Mouse (Mus musculus) midbrain, embryonic 16.5 days (tissue): ENCODE measurements around the gene Tekt4. TPM values are rescaled to one million over a fixed set of nuclear protein-coding genes. Genes with fewer than 3 reads are reported as not detected.

Source experiments
- ATAC-seq: fragments of 200-750 bp; cut with Nextera tagmentation; 2 replicates; pipeline ENCODE4 v1.8.0; 2017; ENCODE audit warnings: moderate TSS enrichment
- H3K27ac ChIP-seq: fragments of 300-500 bp; sonication (generic); 2 replicates; pipeline ENCODE4 v1.5.1; 2014; ENCODE audit warnings: mild to moderate bottlenecking, low read length, mixed read lengths
- H3K27me3 ChIP-seq: fragments of 300-500 bp; sonication (generic); 2 replicates; pipeline ENCODE4 v1.6.1; 2014; ENCODE audit warnings: low read depth, low read length, mixed read lengths; ENCODE audit not compliant: control insufficient read depth, insufficient read depth
- H3K36me3 ChIP-seq: fragments of 300-500 bp; sonication (generic); 2 replicates; pipeline ENCODE4 v1.6.1; 2014; ENCODE audit warnings: mild to moderate bottlenecking, low read length, moderate library complexity, mixed read lengths; ENCODE audit not compliant: control insufficient read depth, insufficient read depth
- H3K4me1 ChIP-seq: fragments of 300-500 bp; sonication (generic); 2 replicates; pipeline ENCODE4 v1.6.1; 2014; ENCODE audit warnings: mild to moderate bottlenecking, low read length, mixed read lengths; ENCODE audit not compliant: control insufficient read depth, insufficient read depth
- H3K4me2 ChIP-seq: fragments of 300-500 bp; sonication (generic); 2 replicates; pipeline ENCODE4 v1.6.1; 2014; ENCODE audit warnings: mild to moderate bottlenecking, low read length, mixed read lengths
- H3K4me3 ChIP-seq: fragments of 300-500 bp; sonication (generic); 2 replicates; pipeline ENCODE4 v1.5.1; 2014; ENCODE audit warnings: low read depth, mild to moderate bottlenecking, low read length, moderate library complexity, mixed read lengths
- H3K9ac ChIP-seq: fragments of 300-500 bp; sonication (generic); 2 replicates; pipeline ENCODE4 v1.6.1; 2014; ENCODE audit warnings: low read depth, low read length, mixed read lengths
- H3K9me3 ChIP-seq: fragments of 300-500 bp; sonication (generic); replicated peaks from 2 replicates; pipeline ENCODE4 v1.6.1; 2014; ENCODE audit warnings: mild to moderate bottlenecking, low read length, mixed read lengths; ENCODE audit not compliant: control insufficient read depth, poor library complexity, severe bottlenecking
- WGBS: fragments of 180-500 bp; shearing (Covaris S2); extraction: QIAGEN DNeasy Blood & Tissue Kit; methylation state at CpG from one replicate; pipeline ENCODE4 v1.1.7; 2014; 5-methylcytosine and 5-hydroxymethylcytosine counted together
- polyA plus RNA-seq: library from polyadenylated mRNA; unstranded; fragments of >200 nt; fragmentation: Nextera tagmentation; extraction: Ambion mirVana; gene quantifications from 2 replicates; pipeline ENCODE4 v1.2.1, GENCODE M21; 2015

Gene Tekt4
- polyA plus RNA-seq, 1 experiment from 2014 or later, result 1.5 TPM

DNA sequence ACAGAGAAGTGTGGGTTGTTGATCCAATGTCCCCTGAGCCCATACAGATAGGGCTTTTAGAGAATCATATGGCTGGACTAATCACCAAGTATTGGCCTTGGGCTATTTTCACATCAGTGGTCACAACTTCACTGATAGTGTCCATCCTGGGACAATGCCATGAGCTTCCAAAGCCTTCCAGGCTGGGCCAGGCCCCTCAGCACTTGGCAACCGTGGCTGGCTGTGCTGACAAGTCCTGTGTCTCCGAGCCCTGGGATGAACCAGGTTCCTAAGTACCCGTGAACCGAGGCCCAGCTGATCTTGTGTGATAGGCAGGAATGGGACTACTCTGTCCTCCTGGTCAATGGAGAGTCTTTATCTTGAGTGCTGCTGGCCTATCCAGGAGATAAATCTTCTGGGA is 9.7 kb downstream of the Tekt4 start:
- Histone ChIP-seq H3K36me3 (no peaks in the 10 kb centered on the region), H3K4me3 (no peak overlapping the region), H3K9me3 (no peaks in the 10 kb centered on the region), H3K9ac (no peak overlapping the region), H3K27me3 (no peaks in the 10 kb centered on the region), H3K4me1 (peaks cover 3% of the 10 kb centered on the region; the same call in 1 of the 2 replicates), H3K4me2 (no peak overlapping the region), H3K27ac (no peak overlapping the region)
- no peak for ATAC-seq
- WGBS, result 80% methylated on average over 4 of the region's 4 CpGs

DNA sequence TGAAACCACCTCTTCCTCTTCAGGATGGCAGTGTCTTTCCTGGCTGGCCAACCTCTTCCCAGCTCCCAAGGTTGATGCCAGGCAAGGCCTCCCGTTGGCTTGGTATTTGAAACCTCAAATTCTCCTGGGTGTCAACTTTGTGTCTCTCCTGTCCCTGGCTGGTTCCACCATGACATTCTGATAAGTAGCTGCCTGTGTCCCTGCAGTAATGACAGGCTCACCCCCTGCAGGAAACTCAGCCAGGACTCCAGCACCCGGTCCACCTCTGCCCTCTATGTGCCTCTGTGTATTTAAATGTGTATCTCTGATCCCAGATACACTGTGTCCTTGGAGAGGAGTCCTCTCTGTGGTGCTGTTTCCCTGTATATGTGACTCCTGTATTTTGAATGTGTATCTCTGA is 11.8 kb downstream of the Tekt4 start:
- H3K4me1 ChIP-seq, result peaks cover 3% of the 10 kb centered on the region; the same call in 1 of the 2 replicates
- no peak overlapping the region for H3K4me2 ChIP-seq
- WGBS, result 91% methylated on average over 2 of the region's 2 CpGs
- no peak overlapping the region for H3K27ac ChIP-seq
- H3K27me3 ChIP-seq, result no peaks in the 10 kb centered on the region
- ATAC-seq, result no peak
- H3K9ac ChIP-seq, result no peak overlapping the region
- H3K9me3 ChIP-seq, result no peaks in the 10 kb centered on the region
- H3K4me3 ChIP-seq, result no peak overlapping the region
- no peaks in the 10 kb centered on the region for H3K36me3 ChIP-seq

DNA sequence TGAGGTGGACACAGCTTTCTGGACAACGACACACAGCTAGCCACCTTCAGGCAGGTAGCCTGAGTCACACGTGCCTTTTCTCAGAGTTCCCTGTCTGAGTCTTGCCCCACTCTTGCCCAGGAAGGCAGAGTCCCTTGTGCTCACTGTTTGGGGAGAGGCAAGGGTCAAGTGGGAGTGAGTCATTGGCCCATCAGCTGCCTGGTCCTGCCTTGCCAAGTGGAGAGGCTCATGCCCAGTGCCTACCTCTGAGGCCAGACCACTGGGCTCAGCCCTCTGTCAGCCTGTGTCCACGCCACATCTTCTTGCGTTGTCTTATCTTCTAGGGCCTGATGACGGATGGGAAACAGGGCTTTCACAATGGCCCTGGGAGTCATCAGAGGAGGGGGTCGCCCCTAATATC is 13.4 kb downstream of the Tekt4 start:
- Histone ChIP-seq H3K36me3 (no peaks in the 10 kb centered on the region), H3K27ac (no peak overlapping the region), H3K4me1 (peaks cover under 1% of the 10 kb centered on the region; the same call in 1 of the 2 replicates), H3K9me3 (no peaks in the 10 kb centered on the region), H3K9ac (no peak overlapping the region), H3K4me3 (no peak overlapping the region), H3K4me2 (no peak overlapping the region), H3K27me3 (no peaks in the 10 kb centered on the region; the same call in 1 of the 2 replicates)
- ATAC-seq, result no peak
- WGBS, result 83% methylated on average over 6 of the region's 6 CpGs

DNA sequence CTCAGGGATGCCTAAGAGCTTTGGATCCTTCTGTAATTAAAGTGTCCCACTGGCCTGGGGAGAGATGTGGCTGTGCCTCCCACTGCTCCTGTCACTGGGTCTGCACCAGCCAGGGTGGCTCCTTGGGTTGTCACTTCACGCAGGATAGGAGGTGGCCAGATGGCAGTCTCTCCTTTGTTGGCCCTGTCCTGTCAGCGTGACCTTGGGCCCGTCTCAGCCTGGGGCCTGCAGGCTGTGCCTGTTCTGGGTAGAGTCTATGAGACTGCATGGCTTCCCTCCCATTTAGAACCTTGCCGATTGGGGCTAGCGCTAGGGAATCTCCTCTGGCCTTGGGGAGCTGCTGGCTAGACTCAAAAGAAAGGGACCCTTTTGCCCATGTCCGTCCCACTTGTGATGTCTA is 13.9 kb downstream of the Tekt4 start:
- H3K4me1 ChIP-seq, result no peaks in the 10 kb centered on the region; the same call in 1 of the 2 replicates
- no peaks in the 10 kb centered on the region; the same call in 1 of the 2 replicates for H3K27me3 ChIP-seq
- no peaks in the 10 kb centered on the region for H3K36me3 ChIP-seq
- WGBS, result 77% methylated on average over 6 of the region's 6 CpGs
- no peak for ATAC-seq
- no peak overlapping the region for H3K4me3 ChIP-seq
- H3K27ac ChIP-seq, result no peak overlapping the region
- no peak overlapping the region for H3K9ac ChIP-seq
- H3K4me2 ChIP-seq, result no peak overlapping the region
- no peaks in the 10 kb centered on the region for H3K9me3 ChIP-seq

DNA sequence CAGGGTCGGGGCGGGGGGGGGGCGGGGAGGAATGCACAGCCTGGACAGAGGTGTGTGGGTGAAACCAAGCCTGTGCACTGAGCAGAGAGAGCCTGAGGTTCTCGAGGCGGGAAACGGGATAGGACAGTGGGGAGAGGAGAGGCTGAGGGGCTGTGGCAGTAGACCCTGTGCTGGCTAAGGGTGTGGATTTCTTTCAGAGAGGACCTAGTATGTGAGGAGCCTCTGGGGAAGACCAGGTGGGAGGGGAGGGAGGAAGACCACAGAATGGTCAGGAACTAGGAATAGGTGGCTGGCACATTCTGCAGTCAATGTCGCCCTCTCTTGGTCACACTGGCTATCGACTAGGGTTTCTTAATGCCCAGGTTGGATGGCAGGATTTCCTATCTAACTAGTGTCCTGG is 15.4 kb downstream of the Tekt4 start:
- no peak overlapping the region for H3K27ac ChIP-seq
- no peak overlapping the region for H3K4me3 ChIP-seq
- H3K9ac ChIP-seq, result peak overlapping the region; percentile 42; the same call in 1 of the 2 replicates
- no peaks in the 10 kb centered on the region for H3K36me3 ChIP-seq
- peaks cover 8% of the 10 kb centered on the region; the same call in 1 of the 2 replicates for H3K4me1 ChIP-seq
- no peak overlapping the region for H3K4me2 ChIP-seq
- peak; percentile 52 for ATAC-seq
- WGBS, result 37% methylated on average over 8 of the region's 8 CpGs
- peaks cover 1% of the 10 kb centered on the region for H3K27me3 ChIP-seq
- H3K9me3 ChIP-seq, result no peaks in the 10 kb centered on the region

DNA sequence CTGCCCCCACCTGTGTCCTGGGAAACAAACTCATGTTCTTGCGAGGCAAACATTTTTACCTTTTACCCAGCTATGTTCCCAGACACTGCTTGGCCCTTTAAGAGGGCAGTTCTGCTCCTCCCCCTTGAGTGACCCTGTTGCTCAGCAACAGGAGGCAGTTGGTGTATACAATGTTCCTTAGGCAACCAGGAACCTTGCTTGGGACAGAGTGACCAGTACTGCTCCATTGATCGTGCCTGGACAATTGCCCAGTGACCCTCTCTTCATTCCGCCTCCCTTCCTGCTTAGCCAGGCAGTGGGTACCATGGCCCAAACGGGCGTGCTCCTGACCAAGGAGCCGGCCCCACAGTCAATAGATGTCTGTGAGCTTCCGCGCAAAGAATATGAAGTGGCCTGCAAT is 17.0 kb downstream of the Tekt4 start:
- Histone ChIP-seq H3K4me3 (no peak overlapping the region), H3K4me2 (peak overlapping the region; percentile 1; the same call in 1 of the 2 replicates), H3K27me3 (peaks cover 10% of the 10 kb centered on the region), H3K9me3 (no peaks in the 10 kb centered on the region), H3K27ac (no peak overlapping the region), H3K9ac (no peak overlapping the region), H3K4me1 (peaks cover 8% of the 10 kb centered on the region; the same call in 1 of the 2 replicates), H3K36me3 (no peaks in the 10 kb centered on the region)
- 44% methylated on average over 8 of the region's 8 CpGs for WGBS
- ATAC-seq, result no peak

DNA sequence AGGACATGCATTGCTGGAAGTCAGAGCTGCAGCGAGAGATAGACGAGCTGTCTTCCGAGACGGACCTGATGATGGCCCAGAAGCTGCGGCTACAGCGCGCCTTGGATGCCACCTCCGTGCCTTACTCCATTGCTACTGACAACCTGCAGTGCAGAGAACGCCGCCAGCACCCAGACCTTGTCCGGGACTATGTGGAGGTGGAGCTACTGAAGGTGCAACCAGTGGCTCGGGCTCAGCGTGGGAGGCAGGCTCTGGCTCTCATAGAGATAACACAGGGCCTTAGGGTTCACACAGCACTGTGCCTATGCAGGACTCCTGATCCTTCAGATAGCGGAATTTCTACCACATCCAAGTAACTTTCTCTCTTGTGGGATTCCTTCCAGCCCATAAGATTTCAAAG is 17.6 kb downstream of the Tekt4 start:
- WGBS, result 56% methylated on average over 14 of the region's 14 CpGs
- Histone ChIP-seq H3K27me3 (peaks cover 10% of the 10 kb centered on the region), H3K9me3 (no peaks in the 10 kb centered on the region), H3K36me3 (no peaks in the 10 kb centered on the region), H3K4me2 (peak overlapping the region; percentile 1; the same call in 1 of the 2 replicates), H3K27ac (no peak overlapping the region), H3K4me3 (no peak overlapping the region), H3K4me1 (peaks cover 8% of the 10 kb centered on the region; the same call in 1 of the 2 replicates), H3K9ac (no peak overlapping the region)
- ATAC-seq, result no peak

DNA sequence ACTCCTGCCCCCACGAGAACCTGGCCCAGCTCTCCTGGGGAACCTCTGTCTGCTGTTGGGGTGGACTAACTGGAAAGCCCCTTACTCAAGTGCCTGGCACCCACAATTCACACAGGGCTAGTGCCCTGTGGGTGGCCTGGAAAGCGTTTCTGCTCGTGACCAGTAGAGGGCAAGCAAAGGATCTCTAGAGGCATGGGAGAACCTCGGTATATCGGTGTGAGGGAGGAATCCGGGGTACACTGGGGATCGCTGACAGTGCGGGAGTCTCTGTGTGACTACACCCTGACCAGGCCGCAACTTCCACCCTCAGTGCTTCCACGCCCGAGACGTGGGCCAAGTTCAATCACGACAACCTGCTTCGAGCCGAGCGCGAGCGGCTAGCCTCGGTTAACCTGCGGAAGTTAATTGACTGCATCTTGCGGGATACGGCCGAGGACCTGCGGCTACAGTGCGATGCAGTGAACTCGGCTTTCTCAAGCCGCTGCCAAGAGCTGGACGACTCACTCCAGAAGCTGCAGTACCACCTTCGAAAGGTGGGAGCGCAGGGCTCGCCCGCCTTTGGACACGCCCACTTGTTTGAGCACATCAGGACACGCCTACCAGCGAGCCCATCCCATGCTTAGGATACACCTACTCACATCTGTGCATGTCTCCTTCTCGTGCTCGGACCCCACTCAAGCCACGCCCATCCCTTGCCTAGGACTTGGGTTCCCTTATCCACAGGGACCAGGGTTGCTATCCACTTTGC is 20.1 kb downstream of the Tekt4 start:
- H3K4me1 ChIP-seq, result peaks cover 8% of the 10 kb centered on the region; the same call in 1 of the 2 replicates
- ATAC-seq, result peak; percentile 28; the same call in 1 of the 2 replicates
- H3K4me3 ChIP-seq, result peak overlapping the region; percentile 36
- peak overlapping the region; percentile 51 for H3K9ac ChIP-seq
- peaks cover 10% of the 10 kb centered on the region for H3K27me3 ChIP-seq
- 2% methylated on average over 38 of the region's 38 CpGs for WGBS
- H3K27ac ChIP-seq, result no peak overlapping the region
- H3K36me3 ChIP-seq, result no peaks in the 10 kb centered on the region
- H3K9me3 ChIP-seq, result no peaks in the 10 kb centered on the region
- peak overlapping the region; percentile 85 for H3K4me2 ChIP-seq
